ENCODE assay signal across 17 mouse cellular contexts in genomic region chr17:30364701-30365100, GRCm38 (mm10).
DNase-seq lines count a peak whose midpoint lies in the region; ATAC-seq and TF ChIP-seq lines count a peak whose summit lies in the region.
"Had no signal": no experiment of that assay in that cellular context is flagged by ENCODE, and none has a peak within 500 bp of the region (broad histone marks: within the 10 kb centered on the region; RNA-seq: fewer than 3 reads in every experiment).

No protein-coding gene starts in this region.

- ATAC-seq in hindbrain, embryonic 11.5 days (ENCODE audit: low FRiP score), result no peak
- no peak for ATAC-seq in midbrain, postnatal 0 days (ENCODE audit: low FRiP score)
- ATAC-seq in neural tube, embryonic 13.5 days (ENCODE audit: low read depth), result no peak
- ATAC-seq: forebrain, embryonic 13.5 days; forebrain, postnatal 0 days had no signal

- no peak overlapping the region for H3K4me2 ChIP-seq in hindbrain, embryonic 11.5 days (replicated peaks; ENCODE audit: low read depth, low read length)
- H3K4me2 ChIP-seq in midbrain, postnatal 0 days (ENCODE audit: low read depth, low read length, poor library complexity, severe bottlenecking), result no peak overlapping the region
- H3K4me2 ChIP-seq in neural tube, embryonic 13.5 days, result no peak overlapping the region
- H3K4me2 ChIP-seq: forebrain, embryonic 13.5 days; heart, embryonic 12.5 days; hindbrain, embryonic 15.5 days had no signal

- peaks cover 64% of the 10 kb centered on the region for H3K4me1 ChIP-seq in hindbrain, embryonic 10.5 days (replicated peaks)
- no peaks in the 10 kb centered on the region for H3K4me1 ChIP-seq in hindbrain, embryonic 11.5 days (replicated peaks; ENCODE audit: control insufficient read depth, insufficient read depth, low read length)
- peaks cover 59% of the 10 kb centered on the region for H3K4me1 ChIP-seq in midbrain, embryonic 10.5 days
- peaks cover 3% of the 10 kb centered on the region for H3K4me1 ChIP-seq in midbrain, postnatal 0 days (ENCODE audit: insufficient read depth, low read length)
- peaks cover 74% of the 10 kb centered on the region for H3K4me1 ChIP-seq in neural tube, embryonic 13.5 days (replicated peaks)

- no peaks in the 10 kb centered on the region for H3K36me3 ChIP-seq in hindbrain, embryonic 10.5 days
- no peaks in the 10 kb centered on the region for H3K36me3 ChIP-seq in hindbrain, embryonic 11.5 days (ENCODE audit: control insufficient read depth, insufficient read depth, low read length)
- H3K36me3 ChIP-seq in midbrain, embryonic 10.5 days, result no peaks in the 10 kb centered on the region
- H3K36me3 ChIP-seq in midbrain, postnatal 0 days (ENCODE audit: insufficient read depth, low read length), result no peaks in the 10 kb centered on the region
- H3K36me3 ChIP-seq in neural tube, embryonic 13.5 days, result no peaks in the 10 kb centered on the region
- H3K36me3 ChIP-seq: embryonic facial prominence, embryonic 10.5 days; heart, embryonic 12.5 days; hindbrain, embryonic 15.5 days had no signal

- DNase-seq in hindbrain, embryonic 10.5 days (ENCODE audit: low spot score), result no peak
- DNase-seq in hindbrain, embryonic 11.5 days (ENCODE audit: low spot score), result no peak
- DNase-seq in midbrain, embryonic 10.5 days (ENCODE audit: low spot score), result no peak
- no peak for DNase-seq in midbrain, postnatal 0 days (ENCODE audit: low spot score)
- DNase-seq in neural tube, embryonic 10.5 days (ENCODE audit: extremely low spot score, low spot score), result no peak
- DNase-seq: adrenal gland, adult 2 months; adrenal gland, postnatal 25 days; cerebellum, adult 2 months; cerebellum, postnatal 10 days; forebrain, postnatal 0 days; gastrocnemius, postnatal 36 days; heart, adult 18-20 months had no signal

- no peaks in the 10 kb centered on the region for H3K27me3 ChIP-seq in hindbrain, embryonic 10.5 days (ENCODE audit: insufficient read depth, poor library complexity, severe bottlenecking)
- H3K27me3 ChIP-seq in hindbrain, embryonic 11.5 days (ENCODE audit: control insufficient read depth, insufficient read depth, low read length), result no peaks in the 10 kb centered on the region
- no peaks in the 10 kb centered on the region for H3K27me3 ChIP-seq in midbrain, embryonic 10.5 days (ENCODE audit: low read depth, poor library complexity, severe bottlenecking)
- H3K27me3 ChIP-seq in midbrain, postnatal 0 days (ENCODE audit: insufficient read depth, low read length), result no peaks in the 10 kb centered on the region
- no peaks in the 10 kb centered on the region for H3K27me3 ChIP-seq in neural tube, embryonic 13.5 days
- H3K27me3 ChIP-seq: forebrain, embryonic 13.5 days; heart, embryonic 12.5 days; hindbrain, embryonic 15.5 days had no signal

- H3K27ac ChIP-seq in hindbrain, embryonic 10.5 days, result peak overlapping the region; percentile 59
- H3K27ac ChIP-seq in hindbrain, embryonic 11.5 days (ENCODE audit: low read depth, low read length), result no peak overlapping the region
- H3K27ac ChIP-seq in midbrain, embryonic 10.5 days (replicated peaks), result 0 out of 2 replicates have a peak overlapping the region, but pooled peaks have one; percentile 14
- H3K27ac ChIP-seq in midbrain, postnatal 0 days (ENCODE audit: low read depth, low read length), result no peak overlapping the region
- peak overlapping the region; percentile 38; the same call in 1 of the 2 replicates for H3K27ac ChIP-seq in neural tube, embryonic 13.5 days (replicated peaks)
- H3K27ac ChIP-seq: forebrain, embryonic 13.5 days; hindbrain, embryonic 15.5 days had no signal

- no peak for TF ChIP-seq CTCF in midbrain, postnatal 0 days (IDR thresholded peaks at IDR 0.05)

- no peak overlapping the region for H3K4me3 ChIP-seq in hindbrain, embryonic 10.5 days
- H3K4me3 ChIP-seq in hindbrain, embryonic 11.5 days (ENCODE audit: low read depth, low read length), result no peak overlapping the region
- H3K4me3 ChIP-seq in midbrain, embryonic 10.5 days, result no peak overlapping the region
- no peak overlapping the region for H3K4me3 ChIP-seq in midbrain, postnatal 0 days (ENCODE audit: low read depth, low read length)
- no peak overlapping the region for H3K4me3 ChIP-seq in neural tube, embryonic 13.5 days
- H3K4me3 ChIP-seq: embryonic facial prominence, embryonic 10.5 days; forebrain, embryonic 13.5 days; heart, embryonic 12.5 days; hindbrain, embryonic 15.5 days had no signal

- H3K9me3 ChIP-seq in hindbrain, embryonic 10.5 days, result no peaks in the 10 kb centered on the region
- no peaks in the 10 kb centered on the region for H3K9me3 ChIP-seq in hindbrain, embryonic 11.5 days (ENCODE audit: control insufficient read depth, low read length)
- no peaks in the 10 kb centered on the region for H3K9me3 ChIP-seq in midbrain, embryonic 10.5 days (replicated peaks)
- H3K9me3 ChIP-seq in midbrain, postnatal 0 days (ENCODE audit: low read length), result no peaks in the 10 kb centered on the region
- no peaks in the 10 kb centered on the region for H3K9me3 ChIP-seq in neural tube, embryonic 13.5 days
- H3K9me3 ChIP-seq: embryonic facial prominence, embryonic 10.5 days; forebrain, embryonic 13.5 days; heart, embryonic 12.5 days; hindbrain, embryonic 15.5 days had no signal

- no peak overlapping the region for H3K9ac ChIP-seq in hindbrain, embryonic 11.5 days (ENCODE audit: low read depth, low read length)
- H3K9ac ChIP-seq in midbrain, postnatal 0 days (replicated peaks; ENCODE audit: low read length, poor library complexity, severe bottlenecking), result no peak overlapping the region
- H3K9ac ChIP-seq in neural tube, embryonic 13.5 days, result no peak overlapping the region
- H3K9ac ChIP-seq: forebrain, embryonic 13.5 days; forebrain, postnatal 0 days; heart, embryonic 12.5 days; hindbrain, embryonic 15.5 days had no signal

- 88% methylated on average over 1 of the region's 1 CpGs for WGBS in hindbrain, embryonic 10.5 days
- WGBS in hindbrain, embryonic 11.5 days, result 90% methylated on average over 1 of the region's 1 CpGs
- WGBS in midbrain, embryonic 10.5 days, result 93% methylated on average over 1 of the region's 1 CpGs
- WGBS in midbrain, postnatal 0 days, result 94% methylated on average over 1 of the region's 1 CpGs
- 94% methylated on average over 1 of the region's 1 CpGs for WGBS in neural tube, embryonic 13.5 days

Comparison
In these comparisons a context has a peak if more than half of its experiments do, and no peak if none do; other contexts are left out.
1. H3K27ac ChIP-seq: peak in hindbrain, embryonic 10.5 days (single experiment), midbrain, embryonic 10.5 days (single experiment) and neural tube, embryonic 13.5 days (single experiment); none in hindbrain, embryonic 11.5 days (single experiment) and midbrain, postnatal 0 days (single experiment).